Mouse (Mus musculus) lung, embryonic 16.5 days (tissue): Measurements from ENCODE around the gene Phb. TPM values are rescaled to one million over a fixed set of nuclear protein-coding genes. Genes with fewer than 3 reads are reported as not detected.
A peak's percentile ranks its signal among the peaks of the same experiment; 100 is the strongest.
"Not testable (repeated sequence)": the region's sequence is repeated elsewhere in the genome, so short reads cannot be mapped to it uniquely, and the experiment has no call there.

Source experiments
- ATAC-seq: fragments of 200-750 bp; cut with Nextera tagmentation; 2 replicates; pipeline ENCODE4 v1.8.0; 2017; ENCODE audit warnings: low read depth, mild to moderate bottlenecking, moderate library complexity
- H3K27ac ChIP-seq: fragments of 300-500 bp; sonication (generic); 2 replicates; pipeline ENCODE4 v1.5.1; 2014; ENCODE audit warnings: mild to moderate bottlenecking, control low read depth, low read length
- H3K27me3 ChIP-seq: fragments of 300-500 bp; sonication (generic); 2 replicates; pipeline ENCODE4 v1.6.1; 2014; ENCODE audit warnings: low read depth, low read length, mixed read lengths; ENCODE audit not compliant: control insufficient read depth, insufficient read depth
- H3K36me3 ChIP-seq: fragments of 300-500 bp; sonication (generic); 2 replicates; pipeline ENCODE4 v1.6.1; 2014; ENCODE audit warnings: low read length; ENCODE audit not compliant: control insufficient read depth, insufficient read depth
- H3K4me1 ChIP-seq: fragments of 300-500 bp; sonication (generic); replicated peaks from 2 replicates; pipeline ENCODE4 v1.6.1; 2014; ENCODE audit warnings: low read length, mixed read lengths; ENCODE audit not compliant: control insufficient read depth, insufficient read depth
- H3K4me2 ChIP-seq: fragments of 300-500 bp; sonication (generic); 2 replicates; pipeline ENCODE4 v1.6.1; 2014; ENCODE audit warnings: low read depth, low read length, control low read depth
- H3K4me3 ChIP-seq: fragments of 300-500 bp; sonication (generic); 2 replicates; pipeline ENCODE4 v1.5.1; 2014; ENCODE audit warnings: mild to moderate bottlenecking, low read length, control low read depth
- H3K9ac ChIP-seq: fragments of 300-500 bp; sonication (generic); 2 replicates; pipeline ENCODE4 v1.6.1; 2014; ENCODE audit warnings: low read length, control low read depth
- H3K9me3 ChIP-seq: fragments of 300-500 bp; sonication (generic); 2 replicates; pipeline ENCODE4 v1.6.1; 2016; ENCODE audit warnings: low read length; ENCODE audit not compliant: control insufficient read depth
- WGBS: fragments of 180-500 bp; shearing (Covaris S2); extraction: QIAGEN DNeasy Blood & Tissue Kit; methylation state at CpG from one replicate; pipeline ENCODE4 v1.1.7; 2014; 5-methylcytosine and 5-hydroxymethylcytosine counted together
- polyA plus RNA-seq: library from polyadenylated mRNA; unstranded; fragments of >200 nt; fragmentation: Nextera tagmentation; extraction: Ambion mirVana; gene quantifications from 2 replicates; pipeline ENCODE4 v1.2.1, GENCODE M21; 2015

The Phb gene
- polyA plus RNA-seq, 1 experiment from 2014 or later = 190 TPM

GRCm38 (mm10) chr11:95647791-95648190 lies 19.0 kb upstream of the Phb start:
- no peaks in the 10 kb centered on the region for H3K36me3 ChIP-seq
- no peak overlapping the region for H3K4me2 ChIP-seq
- no peak overlapping the region for H3K27ac ChIP-seq
- H3K27me3 ChIP-seq = peaks cover 23% of the 10 kb centered on the region; the same call in 1 of the 2 replicates
- WGBS = 33% methylated on average over 3 of the region's 3 CpGs
- no peak overlapping the region for H3K4me3 ChIP-seq
- no peak for ATAC-seq
- no peak overlapping the region for H3K9ac ChIP-seq
- peaks cover 12% of the 10 kb centered on the region for H3K4me1 ChIP-seq
- no peaks in the 10 kb centered on the region for H3K9me3 ChIP-seq

DNA sequence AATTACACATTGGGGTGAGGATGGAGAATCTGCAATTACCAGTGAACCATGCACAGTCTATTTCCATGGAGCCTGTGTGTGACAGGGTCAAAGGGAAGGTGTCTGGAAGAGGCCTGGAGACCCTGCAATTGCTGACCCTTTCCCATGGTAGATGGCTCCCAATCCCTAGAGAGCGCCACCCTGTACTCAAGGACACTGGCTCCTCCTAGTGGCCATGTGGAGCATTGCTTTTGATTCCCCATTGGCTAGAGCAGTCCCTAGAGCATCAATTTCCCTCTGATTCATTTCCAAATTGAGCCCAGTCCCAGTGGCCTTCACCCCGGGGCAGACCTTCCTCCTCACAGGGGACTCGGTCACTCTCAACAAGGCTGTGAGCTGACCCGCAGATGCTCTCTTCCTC lies 17.9 kb upstream of the Phb start:
- H3K27ac ChIP-seq = no peak overlapping the region
- WGBS = 4% methylated on average over 4 of the region's 4 CpGs
- H3K36me3 ChIP-seq = no peaks in the 10 kb centered on the region
- H3K9me3 ChIP-seq = no peaks in the 10 kb centered on the region
- peak; percentile 68 for ATAC-seq
- H3K27me3 ChIP-seq = peaks cover 23% of the 10 kb centered on the region; the same call in 1 of the 2 replicates
- no peak overlapping the region for H3K9ac ChIP-seq
- peaks cover 8% of the 10 kb centered on the region for H3K4me1 ChIP-seq
- no peak overlapping the region for H3K4me2 ChIP-seq
- no peak overlapping the region for H3K4me3 ChIP-seq

- H3K4me2 ChIP-seq = no peak overlapping the region
- ATAC-seq = no peak
- no peak overlapping the region for H3K4me3 ChIP-seq
- no peaks in the 10 kb centered on the region for H3K36me3 ChIP-seq
- H3K27ac ChIP-seq = no peak overlapping the region
- peaks cover 16% of the 10 kb centered on the region; the same call in 1 of the 2 replicates for H3K27me3 ChIP-seq
- no peaks in the 10 kb centered on the region for H3K9me3 ChIP-seq
- WGBS = 34% methylated on average over 7 of the region's 7 CpGs
- no peak overlapping the region for H3K9ac ChIP-seq
- peaks cover 8% of the 10 kb centered on the region for H3K4me1 ChIP-seq
These were observed 17.2 kb upstream of the Phb start for GRCm38 (mm10) chr11:95649560-95649959.

DNA sequence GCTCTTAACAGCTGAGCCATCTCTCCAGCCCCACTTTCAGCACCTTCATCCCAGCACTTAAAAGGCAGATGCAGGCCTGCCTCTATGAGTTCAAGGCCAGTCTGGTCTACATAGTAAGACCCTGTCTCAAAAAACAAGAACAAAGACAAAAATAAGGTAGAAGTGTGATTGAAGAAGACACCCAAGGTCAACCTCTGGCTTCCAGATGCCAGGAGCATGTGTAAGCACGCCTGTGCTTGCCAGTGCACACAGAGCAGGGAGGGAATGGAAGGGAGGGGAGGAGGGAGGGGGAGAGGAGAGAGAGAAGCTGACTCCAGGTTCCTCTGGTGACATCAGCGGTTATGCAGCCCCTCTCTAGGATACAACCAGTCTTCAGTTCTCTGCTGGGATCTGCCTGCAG lies 16.8 kb upstream of the Phb start:
- peaks cover 15% of the 10 kb centered on the region; the same call in 1 of the 2 replicates for H3K27me3 ChIP-seq
- H3K9me3 ChIP-seq = no peaks in the 10 kb centered on the region
- no peak overlapping the region for H3K9ac ChIP-seq
- H3K36me3 ChIP-seq = no peaks in the 10 kb centered on the region
- no peak overlapping the region for H3K4me2 ChIP-seq
- H3K27ac ChIP-seq = no peak overlapping the region
- WGBS = 25% methylated on average over 2 of the region's 2 CpGs
- ATAC-seq = no peak
- H3K4me3 ChIP-seq = no peak overlapping the region
- peaks cover 8% of the 10 kb centered on the region for H3K4me1 ChIP-seq

GRCm38 (mm10) chr11:95650981-95651380 lies 15.8 kb upstream of the Phb start:
- no peak overlapping the region for H3K9ac ChIP-seq
- no peak for ATAC-seq
- WGBS = 42% methylated on average over 9 of the region's 9 CpGs
- no peak overlapping the region for H3K27ac ChIP-seq
- no peaks in the 10 kb centered on the region for H3K36me3 ChIP-seq
- no peak overlapping the region for H3K4me3 ChIP-seq
- 0 out of 2 replicates have a peak, but pooled peaks cover 8% of the 10 kb centered on the region for H3K27me3 ChIP-seq
- H3K4me2 ChIP-seq = no peak overlapping the region
- H3K9me3 ChIP-seq = no peaks in the 10 kb centered on the region
- no peaks in the 10 kb centered on the region for H3K4me1 ChIP-seq

- no peak overlapping the region for H3K9ac ChIP-seq
- H3K27ac ChIP-seq = no peak overlapping the region
- no peaks in the 10 kb centered on the region for H3K36me3 ChIP-seq
- 77% methylated on average over 4 of the region's 4 CpGs for WGBS
- H3K4me1 ChIP-seq = no peaks in the 10 kb centered on the region
- H3K4me3 ChIP-seq = no peak overlapping the region
- no peak for ATAC-seq
- no peak overlapping the region for H3K4me2 ChIP-seq
- no peaks in the 10 kb centered on the region for H3K9me3 ChIP-seq
- no peaks in the 10 kb centered on the region for H3K27me3 ChIP-seq
These were observed 9.3 kb upstream of the Phb start for GRCm38 (mm10) chr11:95657449-95657848.

DNA sequence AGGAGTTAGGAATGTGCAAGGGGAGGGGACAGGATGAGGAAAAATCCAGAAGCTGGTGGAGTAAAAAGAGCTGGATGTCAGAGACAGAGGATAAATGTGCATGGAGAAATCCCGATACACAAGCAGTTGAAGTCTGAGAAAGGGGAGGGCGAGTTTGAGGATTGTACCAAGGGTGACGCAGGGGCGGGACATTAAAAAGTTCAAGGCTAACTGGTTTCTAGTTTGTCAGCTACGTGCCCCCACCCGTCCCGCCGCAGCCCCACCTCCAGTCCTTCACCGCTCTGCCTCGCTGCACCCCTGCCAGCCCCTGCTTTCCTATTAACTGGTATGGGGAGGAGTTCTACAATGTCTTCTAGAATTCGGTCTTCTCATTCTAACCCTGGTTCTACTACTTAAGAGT lies 420 bp downstream of the Phb start:
- whole genome bisulfite sequencing = 1% methylated on average over 11 of the region's 11 CpGs
- peak overlapping the region; percentile 82 for H3K9ac ChIP-seq
- H3K4me3 ChIP-seq = peak overlapping the region; percentile 92
- H3K27me3 ChIP-seq = no peaks in the 10 kb centered on the region
- no peak; the same call in 1 of the 2 replicates for ATAC-seq
- H3K4me1 ChIP-seq = peaks cover 6% of the 10 kb centered on the region; the same call in 1 of the 2 replicates
- H3K27ac ChIP-seq = peak overlapping the region; percentile 73
- H3K4me2 ChIP-seq = peak overlapping the region; percentile 92
- peaks cover 21% of the 10 kb centered on the region for H3K36me3 ChIP-seq
- H3K9me3 ChIP-seq = no peaks in the 10 kb centered on the region

- not testable (repeated sequence) for H3K27me3 ChIP-seq, H3K4me1 ChIP-seq, H3K9ac ChIP-seq, H3K27ac ChIP-seq, H3K9me3 ChIP-seq, ATAC-seq, H3K4me3 ChIP-seq
- 89% methylated on average over 7 of the region's 7 CpGs for WGBS
- H3K36me3 ChIP-seq = peaks cover 25% of the 10 kb centered on the region
- H3K4me2 ChIP-seq = peak overlapping the region; percentile 92; the same call in 1 of the 2 replicates
These were observed 1.3 kb downstream of the Phb start for GRCm38 (mm10) chr11:95668086-95668485.

DNA sequence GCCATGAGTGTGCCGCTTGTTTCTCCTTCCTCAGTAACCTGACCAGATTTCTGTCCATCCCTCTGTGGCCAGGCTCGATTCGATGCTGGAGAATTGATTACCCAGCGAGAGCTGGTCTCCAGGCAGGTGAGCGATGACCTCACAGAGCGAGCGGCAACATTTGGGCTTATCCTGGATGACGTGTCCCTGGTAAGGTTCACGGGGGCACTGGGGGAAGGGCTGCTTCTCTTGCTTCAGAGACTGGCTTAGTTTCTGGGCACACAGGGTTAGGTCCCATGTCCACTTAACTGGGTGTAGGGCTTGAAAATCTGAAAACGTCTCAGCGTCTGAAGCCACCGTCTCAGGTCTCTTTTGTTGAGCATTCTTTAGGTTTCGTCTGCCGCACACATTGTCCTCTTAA lies 8.7 kb downstream of the Phb start:
- Histone ChIP-seq H3K27me3 (no peaks in the 10 kb centered on the region), H3K27ac (peak overlapping the region; percentile 36; the same call in 1 of the 2 replicates), H3K4me1 (peaks cover 7% of the 10 kb centered on the region; the same call in 1 of the 2 replicates), H3K4me2 (no peak overlapping the region), H3K36me3 (peaks cover 48% of the 10 kb centered on the region), H3K9me3 (no peaks in the 10 kb centered on the region), H3K9ac (no peak overlapping the region), H3K4me3 (no peak overlapping the region)
- WGBS = 86% methylated on average over 14 of the region's 14 CpGs
- ATAC-seq = no peak

- Histone ChIP-seq H3K4me2 (no peak overlapping the region), H3K27ac (peak overlapping the region; percentile 36), H3K4me1 (peaks cover 7% of the 10 kb centered on the region; the same call in 1 of the 2 replicates), H3K9me3 (no peaks in the 10 kb centered on the region), H3K9ac (no peak overlapping the region), H3K36me3 (peaks cover 51% of the 10 kb centered on the region), H3K27me3 (no peaks in the 10 kb centered on the region), H3K4me3 (no peak overlapping the region)
- ATAC-seq = peak; percentile 72
- 16% methylated on average over 6 of the region's 6 CpGs for WGBS
These were observed 9.6 kb downstream of the Phb start for GRCm38 (mm10) chr11:95676307-95676706.
